Mouse (Mus musculus) stomach, embryonic 15.5 days (tissue): ENCODE data around the gene Retreg1. TPM values are rescaled to one million over a fixed set of nuclear protein-coding genes. Genes with fewer than 3 reads are reported as not detected.

Experiments used
- ATAC-seq: fragments of 200-750 bp; cut with Nextera tagmentation; 2 replicates; pipeline ENCODE4 v1.8.0; 2017; ENCODE audit warnings: low read depth, moderate number of reproducible peaks, moderate TSS enrichment; ENCODE audit not compliant: insufficient read depth, low FRiP score
- H3K27ac ChIP-seq: fragments of 300-500 bp; sonication (generic); 2 replicates; pipeline ENCODE4 v1.5.1; 2015; ENCODE audit warnings: mild to moderate bottlenecking, inconsistent platforms
- H3K27me3 ChIP-seq: fragments of 300-500 bp; sonication (generic); replicated peaks from 2 replicates; pipeline ENCODE4 v1.6.1; 2015; ENCODE audit warnings: inconsistent platforms
- H3K36me3 ChIP-seq: fragments of 300-500 bp; sonication (generic); 2 replicates; pipeline ENCODE4 v1.6.1; 2015; ENCODE audit warnings: inconsistent platforms
- H3K4me1 ChIP-seq: fragments of 300-500 bp; sonication (generic); 2 replicates; pipeline ENCODE4 v1.6.1; 2015; ENCODE audit warnings: inconsistent platforms
- H3K4me2 ChIP-seq: fragments of 300-500 bp; sonication (generic); 2 replicates; pipeline ENCODE4 v1.6.1; 2015; ENCODE audit warnings: mild to moderate bottlenecking, inconsistent platforms
- H3K4me3 ChIP-seq: fragments of 300-500 bp; sonication (generic); replicated peaks from 2 replicates; pipeline ENCODE4 v1.5.1; 2015; ENCODE audit warnings: inconsistent platforms
- H3K9ac ChIP-seq: fragments of 300-500 bp; sonication (generic); 2 replicates; pipeline ENCODE4 v1.6.1; 2015; ENCODE audit warnings: inconsistent platforms
- H3K9me3 ChIP-seq: fragments of 300-500 bp; sonication (generic); 2 replicates; pipeline ENCODE4 v1.6.1; 2016; ENCODE audit warnings: inconsistent platforms
- WGBS: fragments of 180-500 bp; shearing (Covaris S2); methylation state at CpG from one replicate; pipeline ENCODE4 v1.1.7; 2015; 5-methylcytosine and 5-hydroxymethylcytosine counted together
- polyA plus RNA-seq: library from polyadenylated mRNA; unstranded; fragments of >200 nt; fragmentation: Nextera tagmentation; extraction: Ambion mirVana; gene quantifications from 2 replicates; pipeline ENCODE4 v1.2.1, GENCODE M21; 2015

The Retreg1 gene
- polyA plus RNA-seq, 1 experiment from 2014 or later: 13.7 TPM

DNA sequence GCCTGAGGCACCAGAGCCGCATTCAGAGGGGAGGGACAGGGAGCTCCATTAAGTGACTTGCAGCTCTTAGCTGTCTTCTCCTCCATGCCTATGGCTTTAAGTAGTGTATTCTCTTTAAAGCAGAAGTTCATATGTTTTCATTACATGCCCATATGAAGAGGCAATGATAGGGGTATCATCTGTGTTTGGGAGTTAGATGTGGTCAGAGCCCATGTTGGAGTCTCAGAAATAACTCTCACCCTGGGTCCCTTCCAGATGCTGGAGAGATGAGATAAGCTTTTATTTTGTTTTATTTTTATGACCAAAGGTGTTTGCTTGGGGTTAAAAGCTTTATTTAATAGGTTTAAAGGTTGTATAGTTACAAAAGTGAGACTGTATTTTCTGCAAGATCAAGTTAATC, 67.9 kb downstream of the Retreg1 start:
- no peak overlapping the region for H3K4me2 ChIP-seq
- no peaks in the 10 kb centered on the region for H3K27me3 ChIP-seq
- no peak for ATAC-seq
- no peak overlapping the region for H3K27ac ChIP-seq
- H3K4me3 ChIP-seq: no peak overlapping the region
- 81% methylated on average over 1 of the region's 1 CpGs for whole genome bisulfite sequencing
- H3K9ac ChIP-seq: no peak overlapping the region
- H3K36me3 ChIP-seq: no peaks in the 10 kb centered on the region
- H3K4me1 ChIP-seq: no peaks in the 10 kb centered on the region
- no peaks in the 10 kb centered on the region for H3K9me3 ChIP-seq

DNA sequence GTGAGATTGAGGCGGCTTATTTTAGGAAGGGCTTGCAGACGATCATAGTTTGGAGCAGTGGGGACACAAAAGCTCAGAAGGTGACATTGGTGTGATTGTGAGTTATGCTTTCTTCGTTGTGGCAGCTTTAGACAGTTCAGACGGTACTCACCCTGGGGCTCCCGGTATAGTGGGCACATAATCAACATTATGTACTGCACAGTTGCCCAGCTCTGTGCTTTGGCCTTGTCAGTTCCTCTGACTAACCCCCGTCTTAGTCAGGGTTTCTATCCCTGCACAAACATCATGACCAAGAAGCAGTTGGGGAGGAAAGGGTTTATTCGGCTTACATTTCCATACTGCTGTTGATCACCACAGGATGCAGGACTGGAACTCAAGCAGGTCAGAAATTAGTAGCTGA, 69.9 kb downstream of the Retreg1 start:
- 86% methylated on average over 7 of the region's 7 CpGs for WGBS
- Histone ChIP-seq H3K9ac (no peak overlapping the region), H3K36me3 (no peaks in the 10 kb centered on the region), H3K4me3 (no peak overlapping the region), H3K4me1 (no peaks in the 10 kb centered on the region), H3K27me3 (no peaks in the 10 kb centered on the region), H3K27ac (no peak overlapping the region), H3K4me2 (no peak overlapping the region), H3K9me3 (no peaks in the 10 kb centered on the region)
- ATAC-seq: no peak

DNA sequence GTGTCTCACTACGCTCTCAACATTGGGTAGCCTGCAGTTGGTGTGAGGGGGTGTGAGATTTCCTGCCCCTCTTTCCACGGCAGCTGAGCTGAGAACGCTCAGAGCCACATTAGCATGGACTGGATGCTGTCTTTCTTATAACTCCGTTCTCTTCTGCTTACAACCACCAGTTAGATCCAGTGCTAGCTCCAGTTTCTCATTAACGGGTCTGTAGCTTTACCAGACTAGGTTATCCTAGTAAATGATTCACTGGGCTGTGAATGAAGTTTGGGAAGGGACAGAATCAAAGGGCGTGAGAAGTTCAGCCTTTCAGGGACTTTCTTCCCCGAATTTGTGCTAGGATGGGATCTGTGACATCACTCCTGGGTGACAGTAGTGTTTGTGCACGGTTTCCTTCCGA, 70.7 kb downstream of the Retreg1 start:
- Histone ChIP-seq H3K36me3 (no peaks in the 10 kb centered on the region), H3K9me3 (no peaks in the 10 kb centered on the region), H3K4me2 (no peak overlapping the region), H3K4me1 (no peaks in the 10 kb centered on the region), H3K27me3 (no peaks in the 10 kb centered on the region), H3K4me3 (no peak overlapping the region), H3K27ac (no peak overlapping the region), H3K9ac (no peak overlapping the region)
- WGBS: 68% methylated on average over 9 of the region's 9 CpGs
- no peak for ATAC-seq

DNA sequence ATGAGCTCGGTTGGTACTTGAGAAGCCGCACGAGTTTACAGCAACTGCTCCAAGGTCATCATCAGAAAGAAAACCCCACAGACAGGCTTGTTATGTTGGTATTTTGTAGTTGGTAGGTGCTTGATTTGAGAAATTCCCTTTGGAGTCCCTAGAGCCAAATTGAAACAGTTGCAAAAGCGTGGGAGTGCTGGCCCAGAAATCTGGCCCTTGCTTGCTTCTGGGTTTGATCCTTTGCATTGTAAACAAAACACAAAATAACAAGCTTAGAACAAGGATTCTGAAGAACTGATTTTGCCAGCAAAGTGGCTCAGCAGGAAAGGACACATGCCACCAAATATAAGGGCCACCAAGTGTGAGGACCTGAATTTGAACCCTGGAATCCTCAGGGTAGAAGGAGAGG, 71.2 kb downstream of the Retreg1 start:
- Histone ChIP-seq H3K27me3 (no peaks in the 10 kb centered on the region), H3K36me3 (no peaks in the 10 kb centered on the region), H3K9me3 (no peaks in the 10 kb centered on the region), H3K4me1 (no peaks in the 10 kb centered on the region), H3K27ac (no peak overlapping the region), H3K4me3 (no peak overlapping the region), H3K9ac (no peak overlapping the region), H3K4me2 (no peak overlapping the region)
- WGBS: 73% methylated on average over 4 of the region's 4 CpGs
- ATAC-seq: no peak

DNA sequence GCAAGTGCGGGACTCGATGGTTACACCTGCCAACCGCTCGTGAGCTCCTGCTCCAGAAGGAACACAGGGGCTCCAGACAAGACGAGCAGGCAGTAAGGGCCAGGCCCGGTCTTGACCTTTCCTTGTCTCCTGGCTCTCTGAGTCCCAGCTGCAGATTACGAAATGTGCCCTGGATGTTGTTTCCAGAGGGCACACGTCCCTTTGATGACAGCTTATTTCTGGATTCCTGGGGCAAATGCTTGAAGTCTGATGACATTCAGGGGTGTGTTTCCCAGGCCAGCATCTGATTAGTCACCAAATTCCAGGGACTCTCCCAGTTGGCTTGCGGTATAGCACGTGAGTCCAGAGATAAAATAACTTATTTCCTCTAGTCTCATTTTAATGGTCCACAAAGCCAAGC, 72.0 kb downstream of the Retreg1 start:
- Histone ChIP-seq H3K4me2 (no peak overlapping the region), H3K36me3 (no peaks in the 10 kb centered on the region), H3K4me1 (no peaks in the 10 kb centered on the region), H3K27me3 (no peaks in the 10 kb centered on the region), H3K27ac (no peak overlapping the region), H3K9me3 (no peaks in the 10 kb centered on the region), H3K4me3 (no peak overlapping the region), H3K9ac (no peak overlapping the region)
- no peak; the same call in 1 of the 2 replicates for ATAC-seq
- 39% methylated on average over 10 of the region's 10 CpGs for WGBS

DNA sequence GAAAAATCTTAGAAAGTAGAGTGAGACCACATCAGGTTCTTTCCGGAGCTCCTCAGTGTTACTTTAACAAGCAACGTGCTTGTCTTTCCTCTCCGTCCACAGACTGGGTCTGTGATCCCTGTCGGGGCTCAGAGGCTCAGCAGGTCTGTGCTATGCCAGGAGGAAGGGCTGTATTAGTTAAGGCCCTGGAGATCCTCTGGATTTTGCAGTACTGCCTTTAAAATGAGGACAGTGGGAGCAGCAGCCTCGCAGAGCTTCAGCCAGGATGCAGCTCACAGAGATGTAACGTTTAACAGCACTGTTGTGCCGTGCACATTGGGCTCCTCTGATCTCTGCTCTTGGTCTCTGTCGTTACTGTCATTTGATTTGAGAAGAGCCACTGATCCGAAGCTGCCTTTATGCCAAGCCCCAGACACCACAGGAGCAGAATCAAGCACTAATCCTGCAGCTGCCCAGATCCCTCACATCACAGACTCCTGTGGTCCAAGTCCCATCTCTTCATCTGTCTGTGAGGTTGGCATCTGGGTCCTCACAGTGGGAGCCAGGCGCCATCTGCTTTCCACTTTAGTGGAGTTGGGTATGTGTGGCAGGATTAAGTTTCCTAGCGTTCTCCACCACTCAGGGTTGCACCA, 72.7 kb downstream of the Retreg1 start:
- Histone ChIP-seq H3K27ac (no peak overlapping the region), H3K9ac (no peak overlapping the region), H3K4me1 (no peaks in the 10 kb centered on the region), H3K4me2 (no peak overlapping the region), H3K36me3 (no peaks in the 10 kb centered on the region), H3K27me3 (no peaks in the 10 kb centered on the region), H3K4me3 (no peak overlapping the region), H3K9me3 (no peaks in the 10 kb centered on the region)
- ATAC-seq: no peak
- WGBS: 61% methylated on average over 11 of the region's 11 CpGs

DNA sequence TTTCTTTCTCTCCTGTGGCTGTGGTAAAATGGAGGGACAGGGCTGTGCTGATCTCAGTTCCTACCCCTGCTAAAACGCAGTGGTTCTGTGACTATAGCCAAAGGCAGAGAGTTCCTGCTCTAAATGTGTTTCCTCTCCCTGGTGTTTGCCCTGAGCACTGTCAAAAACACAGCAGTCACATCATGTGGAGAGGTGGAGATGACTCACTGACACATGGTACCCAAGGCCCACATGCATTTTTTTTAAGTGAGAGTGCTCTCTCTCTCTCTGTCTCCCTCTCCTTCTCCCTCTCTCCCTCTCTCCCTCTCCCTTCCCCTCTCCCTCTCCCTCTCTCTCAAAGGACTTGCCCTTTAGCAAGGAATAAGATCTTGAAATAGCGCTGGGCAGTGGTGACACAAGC, 73.3 kb downstream of the Retreg1 start:
- Histone ChIP-seq H3K4me3 (no peak overlapping the region), H3K9me3 (no peaks in the 10 kb centered on the region), H3K4me1 (no peaks in the 10 kb centered on the region), H3K27me3 (no peaks in the 10 kb centered on the region), H3K9ac (no peak overlapping the region), H3K36me3 (no peaks in the 10 kb centered on the region), H3K27ac (no peak overlapping the region), H3K4me2 (no peak overlapping the region)
- WGBS: 71% methylated on average over 2 of the region's 2 CpGs
- ATAC-seq: no peak

DNA sequence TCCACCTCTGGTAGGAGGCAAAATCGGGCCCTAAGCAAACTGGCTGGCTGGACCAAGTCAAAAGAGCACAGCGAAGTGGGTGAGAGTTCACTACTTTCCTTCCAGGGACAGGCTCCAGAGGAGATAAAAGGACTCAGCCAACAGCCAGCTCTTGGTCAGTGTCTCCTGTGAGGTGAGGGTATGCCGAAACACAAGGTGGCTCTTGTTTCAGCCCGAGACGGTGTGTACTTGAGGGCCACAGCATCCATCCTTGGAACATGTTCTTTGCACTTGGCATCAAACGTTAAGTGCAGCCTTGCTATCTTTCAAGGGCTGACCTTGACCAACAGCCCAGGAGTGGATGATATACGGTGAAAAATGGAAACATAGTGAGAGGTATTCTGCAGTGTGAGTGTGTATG, 75.7 kb downstream of the Retreg1 start:
- no peak overlapping the region for H3K27ac ChIP-seq
- no peak overlapping the region for H3K9ac ChIP-seq
- no peak overlapping the region for H3K4me2 ChIP-seq
- H3K4me1 ChIP-seq: no peaks in the 10 kb centered on the region
- no peak for ATAC-seq
- H3K27me3 ChIP-seq: no peaks in the 10 kb centered on the region
- no peaks in the 10 kb centered on the region for H3K36me3 ChIP-seq
- WGBS: 89% methylated on average over 7 of the region's 7 CpGs
- H3K4me3 ChIP-seq: no peak overlapping the region
- no peaks in the 10 kb centered on the region for H3K9me3 ChIP-seq

DNA sequence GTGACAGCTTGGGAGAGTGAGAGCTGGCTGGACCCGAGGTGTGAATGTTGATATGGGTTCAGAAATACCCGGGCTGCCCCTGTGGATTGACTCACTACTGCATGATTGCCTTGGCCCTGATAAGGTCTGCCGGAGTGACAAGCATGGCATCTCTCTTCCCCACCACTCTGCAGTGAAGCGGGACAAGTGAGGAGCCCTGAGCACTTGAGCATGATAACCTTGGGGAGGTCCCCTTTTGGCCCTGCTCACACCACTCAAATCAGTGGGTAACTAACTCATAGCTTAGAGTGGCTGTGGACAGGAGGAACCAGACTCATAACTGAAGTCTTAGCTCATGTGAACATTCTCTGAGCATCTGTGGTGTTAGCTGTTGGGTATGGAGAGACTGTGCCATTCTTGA, 77.0 kb downstream of the Retreg1 start:
- 76% methylated on average over 4 of the region's 4 CpGs for WGBS
- ATAC-seq: no peak

DNA sequence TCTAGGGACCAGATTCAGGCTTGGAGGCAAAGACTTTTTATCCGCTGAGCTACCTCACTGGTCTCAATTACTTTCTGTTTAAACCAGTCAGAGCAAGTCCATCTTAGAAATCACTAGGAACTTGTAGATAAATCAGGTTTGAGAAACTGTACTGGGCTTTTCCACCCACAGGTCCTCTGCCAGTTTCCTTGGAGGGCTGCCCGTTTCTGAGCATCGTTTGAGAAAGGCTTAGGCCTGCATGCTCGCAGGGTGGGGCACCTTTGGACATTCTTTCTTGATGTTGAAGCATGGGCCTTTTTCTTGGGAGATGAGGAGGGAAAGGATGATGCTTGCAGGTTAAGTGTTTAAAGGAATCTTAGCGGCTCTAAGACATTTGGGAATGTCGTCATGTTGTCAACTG, 77.9 kb downstream of the Retreg1 start:
- no peak overlapping the region for H3K4me3 ChIP-seq
- H3K9me3 ChIP-seq: no peaks in the 10 kb centered on the region
- WGBS: 82% methylated on average over 6 of the region's 6 CpGs
- no peak overlapping the region for H3K27ac ChIP-seq
- H3K9ac ChIP-seq: no peak overlapping the region
- no peaks in the 10 kb centered on the region for H3K27me3 ChIP-seq
- no peak for ATAC-seq
- no peaks in the 10 kb centered on the region for H3K4me1 ChIP-seq
- no peak overlapping the region for H3K4me2 ChIP-seq
- no peaks in the 10 kb centered on the region for H3K36me3 ChIP-seq

More for the DNA sequence above, 77.0 kb downstream of the Retreg1 start:
- no peaks in the 10 kb centered on the region for H3K27me3 ChIP-seq
- no peaks in the 10 kb centered on the region for H3K36me3 ChIP-seq
- H3K4me3 ChIP-seq: no peak overlapping the region
- no peak overlapping the region for H3K9ac ChIP-seq
- H3K9me3 ChIP-seq: no peaks in the 10 kb centered on the region
- H3K4me1 ChIP-seq: no peaks in the 10 kb centered on the region
- no peak overlapping the region for H3K4me2 ChIP-seq
- H3K27ac ChIP-seq: no peak overlapping the region

DNA sequence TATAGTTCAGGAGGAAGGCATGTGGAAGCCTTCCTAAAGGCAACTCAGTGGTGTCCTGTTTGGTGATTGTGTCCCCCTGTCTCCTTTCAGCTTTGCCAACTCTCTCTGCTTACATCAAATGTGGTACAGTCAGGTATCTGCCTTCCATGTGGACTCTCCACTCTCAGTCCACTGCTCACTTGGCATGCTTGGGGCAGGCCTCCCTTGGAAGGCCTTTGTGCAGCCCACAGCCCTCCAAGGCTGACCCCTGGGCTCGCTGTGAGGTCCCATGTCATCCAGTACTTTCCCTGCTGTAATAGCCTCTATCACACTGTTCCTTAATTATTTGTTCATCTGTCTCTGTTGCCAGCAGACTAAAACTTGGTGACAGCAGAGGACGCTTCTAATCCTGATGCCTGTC, 79.0 kb downstream of the Retreg1 start:
- H3K4me1 ChIP-seq: no peaks in the 10 kb centered on the region
- 79% methylated on average over 2 of the region's 2 CpGs for WGBS
- H3K27me3 ChIP-seq: no peaks in the 10 kb centered on the region
- H3K36me3 ChIP-seq: no peaks in the 10 kb centered on the region
- H3K4me3 ChIP-seq: no peak overlapping the region
- no peak for ATAC-seq
- no peak overlapping the region for H3K27ac ChIP-seq
- H3K9ac ChIP-seq: no peak overlapping the region
- H3K9me3 ChIP-seq: no peaks in the 10 kb centered on the region
- H3K4me2 ChIP-seq: no peak overlapping the region

DNA sequence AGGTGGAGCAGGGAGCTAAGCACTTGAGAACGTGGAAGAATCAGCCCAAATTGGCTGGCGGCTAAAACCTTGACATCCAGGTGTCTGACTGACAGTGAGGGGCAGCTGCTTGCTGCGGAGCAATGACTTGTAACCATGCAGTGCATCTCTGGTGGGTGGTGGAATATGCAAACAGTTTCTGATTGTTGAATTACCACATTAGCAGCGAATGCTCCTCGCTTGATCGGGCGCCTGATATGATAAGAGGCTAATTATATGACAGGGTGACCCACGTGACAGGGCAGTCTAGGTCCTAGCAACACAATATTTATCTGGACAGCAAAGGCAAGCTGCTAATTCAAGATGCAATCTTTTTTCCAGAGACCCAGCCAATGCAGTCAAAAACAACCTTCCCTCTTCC, 80.9 kb downstream of the Retreg1 start:
- no peaks in the 10 kb centered on the region for H3K36me3 ChIP-seq
- H3K4me3 ChIP-seq: no peak overlapping the region
- no peaks in the 10 kb centered on the region for H3K9me3 ChIP-seq
- no peak overlapping the region for H3K9ac ChIP-seq
- no peak overlapping the region for H3K27ac ChIP-seq
- H3K27me3 ChIP-seq: no peaks in the 10 kb centered on the region
- no peak overlapping the region for H3K4me2 ChIP-seq
- WGBS: 76% methylated on average over 8 of the region's 8 CpGs
- no peak for ATAC-seq
- H3K4me1 ChIP-seq: no peaks in the 10 kb centered on the region

DNA sequence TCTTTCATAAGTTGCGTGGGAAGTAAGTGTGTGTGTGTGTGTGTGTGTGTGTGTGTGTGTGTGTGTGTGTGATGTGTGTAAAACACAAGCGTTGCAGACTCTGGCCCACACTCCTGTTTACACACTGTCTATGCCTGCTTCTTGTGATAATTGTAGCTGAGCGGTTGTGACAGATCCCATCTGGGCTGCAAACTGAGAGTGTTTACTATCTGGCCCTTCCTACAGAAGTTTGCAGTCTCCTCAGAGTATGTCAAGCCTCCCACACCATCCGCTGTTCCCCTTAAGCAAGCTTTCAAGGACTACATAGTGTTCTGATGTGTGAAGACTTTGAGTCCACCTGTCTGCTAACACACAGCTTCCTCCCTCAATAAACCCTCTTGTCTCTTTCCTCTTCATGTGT, 83.2 kb downstream of the Retreg1 start:
- ATAC-seq: no peak
- Histone ChIP-seq H3K27ac (no peak overlapping the region), H3K9ac (no peak overlapping the region), H3K36me3 (no peaks in the 10 kb centered on the region), H3K4me2 (no peak overlapping the region), H3K4me3 (no peak overlapping the region), H3K27me3 (no peaks in the 10 kb centered on the region), H3K4me1 (no peaks in the 10 kb centered on the region), H3K9me3 (no peaks in the 10 kb centered on the region)
- WGBS: 54% methylated on average over 4 of the region's 4 CpGs
